Mouse (Mus musculus): ENCODE data around the gene Mybpc1. TPM values are rescaled to one million over a fixed set of nuclear protein-coding genes. Genes with fewer than 3 reads are reported as not detected.
"Not testable (repeated sequence)": the region's sequence is repeated elsewhere in the genome, so short reads cannot be mapped to it uniquely, and the experiment has no call there.

Mybpc1 gene
- polyA plus RNA-seq, 1 experiment from 2014 or later = 12.1 TPM

- under 1% methylated on average over 67 of the region's 80 CpGs for WGBS
- peak; percentile 97 for ATAC-seq (ENCODE audit: low FRiP score)
- H3K27ac ChIP-seq = peak within 1 kb of the TSS; percentile 78
- H3K36me3 ChIP-seq = no peaks in the 10 kb centered on the region
- peaks cover 12% of the 10 kb centered on the region for H3K4me1 ChIP-seq
- H3K4me3 ChIP-seq = peak within 1 kb of the TSS; percentile 68
- H3K9me3 ChIP-seq (replicated peaks) = no peaks in the 10 kb centered on the region
- H3K27me3 ChIP-seq = no peaks in the 10 kb centered on the region
- peak within 1 kb of the TSS; percentile 82 for H3K4me2 ChIP-seq (replicated peaks)
- H3K9ac ChIP-seq = peak within 1 kb of the TSS; percentile 80
Observed at GRCm38 (mm10) chr10:88503421-88504314, 101.3 kb downstream of the Mybpc1 start, which contains the start of gene Chpt1. Gene Chpt1 (minus strand): TSS chr10:88504073.

GRCm38 (mm10) chr10:88502919-88503318 lies 102.0 kb downstream of the Mybpc1 start:
- ATAC-seq (ENCODE audit: low FRiP score) = no peak

GRCm38 (mm10) chr10:88501886-88502765 lies 102.8 kb downstream of the Mybpc1 start:
- no peak overlapping the region for H3K27ac ChIP-seq
- H3K9ac ChIP-seq = no peak overlapping the region
- H3K36me3 ChIP-seq = no peaks in the 10 kb centered on the region
- 70% methylated on average over 13 of the region's 13 CpGs for WGBS
- H3K4me1 ChIP-seq = peaks cover 12% of the 10 kb centered on the region
- H3K9me3 ChIP-seq (replicated peaks) = no peaks in the 10 kb centered on the region
- H3K4me2 ChIP-seq (replicated peaks) = peak overlapping the region; percentile 82; the same call in 1 of the 2 replicates
- no peak overlapping the region for H3K4me3 ChIP-seq
- no peaks in the 10 kb centered on the region for H3K27me3 ChIP-seq
- ATAC-seq (ENCODE audit: low FRiP score) = no peak

More at GRCm38 (mm10) chr10:88502919-88503318, 102.0 kb downstream of the Mybpc1 start:
- peak overlapping the region; percentile 78 for H3K27ac ChIP-seq
- peak overlapping the region; percentile 68 for H3K4me3 ChIP-seq
- 48% methylated on average over 4 of the region's 4 CpGs for WGBS
- no peaks in the 10 kb centered on the region for H3K27me3 ChIP-seq
- peak overlapping the region; percentile 80 for H3K9ac ChIP-seq
- no peaks in the 10 kb centered on the region for H3K36me3 ChIP-seq
- H3K9me3 ChIP-seq (replicated peaks) = no peaks in the 10 kb centered on the region
- H3K4me2 ChIP-seq (replicated peaks) = peak overlapping the region; percentile 82
- peaks cover 12% of the 10 kb centered on the region for H3K4me1 ChIP-seq

DNA sequence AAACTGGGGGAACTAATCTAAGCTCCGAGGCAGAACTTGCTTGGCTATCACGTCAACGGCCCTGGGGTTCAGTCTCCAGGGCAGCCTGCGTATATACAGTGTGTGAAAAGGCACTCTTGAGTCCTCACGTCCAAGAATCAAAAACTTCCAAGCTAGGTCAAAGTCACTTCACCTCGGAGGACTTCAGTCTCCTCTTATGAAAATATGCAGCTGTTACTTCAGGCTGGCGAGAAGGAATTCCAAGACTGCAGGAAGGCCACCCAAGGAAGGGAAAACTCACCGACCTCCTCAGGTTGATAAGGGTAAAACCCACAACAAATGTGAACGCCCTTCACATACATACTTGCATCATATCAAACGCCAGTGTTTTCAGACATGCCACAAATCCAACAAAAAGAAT lies 103.6 kb downstream of the Mybpc1 start:
- 77% methylated on average over 10 of the region's 10 CpGs for WGBS
- H3K9me3 ChIP-seq (replicated peaks) = no peaks in the 10 kb centered on the region

GRCm38 (mm10) chr10:88499993-88500392 lies 105.0 kb downstream of the Mybpc1 start:
- no peak overlapping the region for H3K27ac ChIP-seq
- H3K27me3 ChIP-seq = no peaks in the 10 kb centered on the region
- no peaks in the 10 kb centered on the region for H3K36me3 ChIP-seq
- peaks cover 12% of the 10 kb centered on the region for H3K4me1 ChIP-seq
- 66% methylated on average over 5 of the region's 5 CpGs for WGBS
- no peaks in the 10 kb centered on the region for H3K9me3 ChIP-seq (replicated peaks)
- H3K4me3 ChIP-seq = no peak overlapping the region
- no peak for ATAC-seq (ENCODE audit: low FRiP score)
- H3K9ac ChIP-seq = no peak overlapping the region
- no peak overlapping the region for H3K4me2 ChIP-seq (replicated peaks)

More for the DNA sequence above, 103.6 kb downstream of the Mybpc1 start:
- Histone ChIP-seq H3K27me3 (no peaks in the 10 kb centered on the region), H3K4me3 (no peak overlapping the region), H3K36me3 (no peaks in the 10 kb centered on the region), H3K9ac (no peak overlapping the region), H3K27ac (no peak overlapping the region), H3K4me2 (replicated peaks) (no peak overlapping the region), H3K4me1 (peaks cover 12% of the 10 kb centered on the region)
- ATAC-seq (ENCODE audit: low FRiP score) = no peak

DNA sequence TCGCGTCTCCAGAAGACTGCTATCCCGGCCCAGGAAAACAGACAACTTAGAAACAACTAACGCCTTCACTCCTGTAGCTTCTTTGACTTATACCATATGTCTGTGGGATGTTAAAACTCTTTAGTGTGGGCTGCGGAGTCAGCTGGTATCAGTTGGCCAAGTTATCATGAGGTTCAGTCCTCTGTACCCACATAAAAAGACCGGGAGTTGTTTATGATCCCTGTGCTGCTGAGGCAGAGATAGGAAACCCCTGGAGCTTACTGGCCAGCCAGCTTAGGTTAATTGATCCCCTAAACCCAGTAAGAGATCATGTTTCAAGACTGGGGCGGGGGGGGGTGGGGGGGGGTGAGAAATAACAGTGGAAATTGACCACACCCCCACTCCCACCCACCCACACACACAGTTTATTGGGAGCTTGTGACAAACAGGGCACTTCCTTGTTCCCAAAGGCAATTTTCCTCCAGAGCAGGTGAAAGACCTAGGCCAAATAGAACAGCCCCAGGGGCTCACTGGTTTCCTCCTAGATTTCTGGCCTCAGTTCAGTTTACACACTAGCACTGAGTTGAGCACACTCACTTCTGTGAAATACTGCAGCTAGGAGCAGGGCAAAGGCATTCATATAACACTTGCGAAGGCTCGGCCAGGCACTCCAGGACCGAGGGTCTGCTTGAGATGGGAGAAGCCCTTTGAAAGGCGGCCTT lies 107.9 kb downstream of the Mybpc1 start:
- H3K4me2 ChIP-seq (replicated peaks) = no peak overlapping the region
- 68% methylated on average over 11 of the region's 11 CpGs for WGBS
- no peaks in the 10 kb centered on the region for H3K27me3 ChIP-seq
- ATAC-seq (ENCODE audit: low FRiP score) = no peak
- no peaks in the 10 kb centered on the region for H3K9me3 ChIP-seq (replicated peaks)
- H3K36me3 ChIP-seq = no peaks in the 10 kb centered on the region
- peaks cover 3% of the 10 kb centered on the region for H3K4me1 ChIP-seq
- H3K4me3 ChIP-seq = no peak overlapping the region
- no peak overlapping the region for H3K9ac ChIP-seq
- H3K27ac ChIP-seq = no peak overlapping the region

GRCm38 (mm10) chr10:88494959-88495587 lies 109.9 kb downstream of the Mybpc1 start:
- 77% methylated on average over 4 of the region's 4 CpGs for WGBS
- H3K4me1 ChIP-seq = peaks cover 3% of the 10 kb centered on the region; the same call in 1 of the 2 replicates
- H3K9me3 ChIP-seq (replicated peaks) = no peaks in the 10 kb centered on the region
- no peaks in the 10 kb centered on the region for H3K27me3 ChIP-seq
- H3K27ac ChIP-seq = no peak overlapping the region
- H3K4me2 ChIP-seq (replicated peaks) = no peak overlapping the region
- no peaks in the 10 kb centered on the region for H3K36me3 ChIP-seq
- no peak for ATAC-seq (ENCODE audit: low FRiP score)
- no peak overlapping the region for H3K9ac ChIP-seq
- H3K4me3 ChIP-seq = no peak overlapping the region

DNA sequence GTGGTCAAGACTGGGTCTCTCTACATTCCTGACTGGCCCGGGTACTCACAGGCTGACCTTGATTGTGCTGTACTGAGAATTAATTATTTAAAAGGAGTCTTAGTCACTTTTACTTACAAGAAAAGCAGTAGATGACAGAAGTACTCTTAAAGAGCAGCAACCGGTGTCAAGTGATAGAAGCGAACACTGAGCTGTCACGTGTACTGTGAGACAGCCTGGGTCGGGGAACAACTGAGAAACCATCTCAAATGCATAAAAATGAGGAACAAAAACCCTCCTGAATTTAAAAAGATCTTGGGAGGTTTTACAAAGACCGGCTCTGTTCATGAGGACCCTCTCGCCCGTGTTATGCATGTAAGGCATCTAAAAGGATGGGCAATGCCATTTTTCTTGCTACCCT lies 112.3 kb downstream of the Mybpc1 start:
- Histone ChIP-seq H3K9me3 (replicated peaks) (no peaks in the 10 kb centered on the region), H3K9ac (no peak overlapping the region), H3K27me3 (no peaks in the 10 kb centered on the region), H3K27ac (no peak overlapping the region), H3K4me2 (replicated peaks) (no peak overlapping the region), H3K4me3 (no peak overlapping the region), H3K36me3 (no peaks in the 10 kb centered on the region), H3K4me1 (peaks cover 3% of the 10 kb centered on the region; the same call in 1 of the 2 replicates)
- ATAC-seq (ENCODE audit: low FRiP score) = no peak
- 76% methylated on average over 8 of the region's 8 CpGs for WGBS

GRCm38 (mm10) chr10:88491632-88492031 lies 113.3 kb downstream of the Mybpc1 start:
- Histone ChIP-seq H3K9me3 (replicated peaks) (no peaks in the 10 kb centered on the region), H3K27me3 (no peaks in the 10 kb centered on the region), H3K27ac (no peak overlapping the region), H3K4me3 (no peak overlapping the region), H3K36me3 (no peaks in the 10 kb centered on the region), H3K4me2 (replicated peaks) (no peak overlapping the region), H3K4me1 (peaks cover 3% of the 10 kb centered on the region; the same call in 1 of the 2 replicates), H3K9ac (no peak overlapping the region)
- WGBS = 63% methylated on average over 7 of the region's 7 CpGs
- no peak for ATAC-seq (ENCODE audit: low FRiP score)

DNA sequence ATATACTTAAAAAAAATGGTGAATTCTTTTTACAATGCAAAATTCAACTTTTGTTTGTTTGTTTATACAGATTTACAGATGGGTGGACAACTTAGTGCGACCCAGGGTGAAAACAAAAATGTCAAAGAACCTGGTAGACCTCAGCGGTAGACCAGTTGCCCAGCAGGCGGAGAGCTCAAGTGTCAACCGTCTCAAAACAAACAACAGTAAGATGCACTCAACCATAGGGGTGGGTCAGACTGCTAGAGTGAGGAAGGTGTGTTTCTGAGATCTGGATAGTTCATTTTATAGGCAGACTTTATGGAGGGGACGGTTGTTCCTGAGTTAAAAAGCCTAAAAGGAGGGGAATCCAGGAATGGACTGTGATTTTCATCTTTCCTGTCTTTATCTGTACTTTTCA lies 116.3 kb downstream of the Mybpc1 start:
- ATAC-seq (ENCODE audit: low FRiP score) = no peak
- Histone ChIP-seq H3K27me3 (no peaks in the 10 kb centered on the region), H3K4me1 (peaks cover 3% of the 10 kb centered on the region; the same call in 1 of the 2 replicates), H3K27ac (no peak overlapping the region), H3K4me2 (replicated peaks) (no peak overlapping the region), H3K4me3 (no peak overlapping the region), H3K9ac (no peak overlapping the region), H3K9me3 (replicated peaks) (no peaks in the 10 kb centered on the region), H3K36me3 (0 out of 2 replicates have a peak, but pooled peaks cover 6% of the 10 kb centered on the region)
- 85% methylated on average over 5 of the region's 5 CpGs for WGBS

- not testable (repeated sequence) for H3K4me3 ChIP-seq; H3K27me3 ChIP-seq; H3K36me3 ChIP-seq; ATAC-seq (ENCODE audit: low FRiP score); H3K27ac ChIP-seq; H3K4me1 ChIP-seq; H3K9ac ChIP-seq; H3K9me3 ChIP-seq (replicated peaks); H3K4me2 ChIP-seq (replicated peaks)
- WGBS = 91% methylated on average over 10 of the region's 10 CpGs
Observed at GRCm38 (mm10) chr10:88482866-88483265, 122.1 kb downstream of the Mybpc1 start.
